Mouse (Mus musculus): ENCODE results near the gene Rbfox1. TPM values are rescaled to one million over a fixed set of nuclear protein-coding genes. Genes with fewer than 3 reads are reported as not detected.

The Rbfox1 gene
- polyA plus RNA-seq, 1 experiment from 2014 or later: 339 TPM

- Histone ChIP-seq H3K9ac (replicated peaks; ENCODE audit: low read depth, low read length) (no peak overlapping the region), H3K4me2 (ENCODE audit: low read depth, low read length) (no peak overlapping the region), H3K27ac (ENCODE audit: low read depth, low read length) (no peak overlapping the region), H3K36me3 (ENCODE audit: control insufficient read depth, insufficient read depth, low read length) (no peaks in the 10 kb centered on the region), H3K4me1 (ENCODE audit: control insufficient read depth, insufficient read depth, low read length) (no peaks in the 10 kb centered on the region), H3K27me3 (ENCODE audit: control insufficient read depth, insufficient read depth, low read length) (no peaks in the 10 kb centered on the region), H3K4me3 (ENCODE audit: low read depth, low read length) (no peak overlapping the region), H3K9me3 (ENCODE audit: control insufficient read depth, low read length) (no peaks in the 10 kb centered on the region)
- ATAC-seq (ENCODE audit: low read depth): no peak
- 92% methylated on average over 1 of the region's 1 CpGs for WGBS
Observed at GRCm38 (mm10) chr16:6062495-6062894, 177.3 kb downstream of the Rbfox1 start.

- H3K4me1 ChIP-seq (ENCODE audit: control insufficient read depth, insufficient read depth, low read length): no peaks in the 10 kb centered on the region
- H3K4me2 ChIP-seq (ENCODE audit: low read depth, low read length): no peak overlapping the region
- H3K9ac ChIP-seq (replicated peaks; ENCODE audit: low read depth, low read length): no peak overlapping the region
- H3K36me3 ChIP-seq (ENCODE audit: control insufficient read depth, insufficient read depth, low read length): no peaks in the 10 kb centered on the region
- WGBS: 87% methylated on average over 4 of the region's 4 CpGs
- H3K9me3 ChIP-seq (ENCODE audit: control insufficient read depth, low read length): no peaks in the 10 kb centered on the region
- no peak for ATAC-seq (ENCODE audit: low read depth)
- no peak overlapping the region for H3K4me3 ChIP-seq (ENCODE audit: low read depth, low read length)
- no peaks in the 10 kb centered on the region for H3K27me3 ChIP-seq (ENCODE audit: control insufficient read depth, insufficient read depth, low read length)
- H3K27ac ChIP-seq (ENCODE audit: low read depth, low read length): no peak overlapping the region
Observed at GRCm38 (mm10) chr16:6065481-6065880, 180.3 kb downstream of the Rbfox1 start.

GRCm38 (mm10) chr16:6075442-6076050, 190.4 kb downstream of the Rbfox1 start:
- 84% methylated on average over 10 of the region's 10 CpGs for WGBS
- H3K27me3 ChIP-seq (ENCODE audit: control insufficient read depth, insufficient read depth, low read length): no peaks in the 10 kb centered on the region
- H3K9ac ChIP-seq (replicated peaks; ENCODE audit: low read depth, low read length): no peak overlapping the region
- H3K9me3 ChIP-seq (ENCODE audit: control insufficient read depth, low read length): no peaks in the 10 kb centered on the region
- no peak overlapping the region for H3K4me2 ChIP-seq (ENCODE audit: low read depth, low read length)
- no peak overlapping the region for H3K27ac ChIP-seq (ENCODE audit: low read depth, low read length)
- no peak for ATAC-seq (ENCODE audit: low read depth)
- H3K36me3 ChIP-seq (ENCODE audit: control insufficient read depth, insufficient read depth, low read length): no peaks in the 10 kb centered on the region
- H3K4me3 ChIP-seq (ENCODE audit: low read depth, low read length): no peak overlapping the region
- H3K4me1 ChIP-seq (ENCODE audit: control insufficient read depth, insufficient read depth, low read length): no peaks in the 10 kb centered on the region

- Histone ChIP-seq H3K9ac (replicated peaks; ENCODE audit: low read depth, low read length) (no peak overlapping the region), H3K27ac (ENCODE audit: low read depth, low read length) (no peak overlapping the region), H3K4me1 (ENCODE audit: control insufficient read depth, insufficient read depth, low read length) (no peaks in the 10 kb centered on the region), H3K27me3 (ENCODE audit: control insufficient read depth, insufficient read depth, low read length) (no peaks in the 10 kb centered on the region), H3K4me2 (ENCODE audit: low read depth, low read length) (no peak overlapping the region), H3K4me3 (ENCODE audit: low read depth, low read length) (no peak overlapping the region), H3K9me3 (ENCODE audit: control insufficient read depth, low read length) (no peaks in the 10 kb centered on the region), H3K36me3 (ENCODE audit: control insufficient read depth, insufficient read depth, low read length) (no peaks in the 10 kb centered on the region)
- no peak for ATAC-seq (ENCODE audit: low read depth)
- 65% methylated on average over 4 of the region's 4 CpGs for WGBS
Observed at GRCm38 (mm10) chr16:6079017-6079416, 193.9 kb downstream of the Rbfox1 start.

- H3K9ac ChIP-seq (replicated peaks; ENCODE audit: low read depth, low read length): no peak overlapping the region
- no peaks in the 10 kb centered on the region for H3K9me3 ChIP-seq (ENCODE audit: control insufficient read depth, low read length)
- 65% methylated on average over 7 of the region's 7 CpGs for WGBS
- H3K27me3 ChIP-seq (ENCODE audit: control insufficient read depth, insufficient read depth, low read length): no peaks in the 10 kb centered on the region
- H3K36me3 ChIP-seq (ENCODE audit: control insufficient read depth, insufficient read depth, low read length): no peaks in the 10 kb centered on the region
- H3K4me1 ChIP-seq (ENCODE audit: control insufficient read depth, insufficient read depth, low read length): 0 out of 2 replicates have a peak, but pooled peaks cover 2% of the 10 kb centered on the region
- H3K4me2 ChIP-seq (ENCODE audit: low read depth, low read length): no peak overlapping the region
- no peak overlapping the region for H3K27ac ChIP-seq (ENCODE audit: low read depth, low read length)
- ATAC-seq (ENCODE audit: low read depth): no peak
- no peak overlapping the region for H3K4me3 ChIP-seq (ENCODE audit: low read depth, low read length)
Observed at GRCm38 (mm10) chr16:6084701-6085365, 199.7 kb downstream of the Rbfox1 start.

GRCm38 (mm10) chr16:6086200-6086599, 201.0 kb downstream of the Rbfox1 start:
- WGBS: 64% methylated on average over 3 of the region's 3 CpGs
- H3K4me1 ChIP-seq (ENCODE audit: control insufficient read depth, insufficient read depth, low read length): 0 out of 2 replicates have a peak, but pooled peaks cover 2% of the 10 kb centered on the region
- H3K4me2 ChIP-seq (ENCODE audit: low read depth, low read length): no peak overlapping the region
- H3K9ac ChIP-seq (replicated peaks; ENCODE audit: low read depth, low read length): no peak overlapping the region
- no peaks in the 10 kb centered on the region for H3K36me3 ChIP-seq (ENCODE audit: control insufficient read depth, insufficient read depth, low read length)
- H3K9me3 ChIP-seq (ENCODE audit: control insufficient read depth, low read length): no peaks in the 10 kb centered on the region
- no peak overlapping the region for H3K4me3 ChIP-seq (ENCODE audit: low read depth, low read length)
- H3K27ac ChIP-seq (ENCODE audit: low read depth, low read length): no peak overlapping the region
- no peak for ATAC-seq (ENCODE audit: low read depth)
- H3K27me3 ChIP-seq (ENCODE audit: control insufficient read depth, insufficient read depth, low read length): no peaks in the 10 kb centered on the region

GRCm38 (mm10) chr16:6091326-6092123, 206.4 kb downstream of the Rbfox1 start:
- no peak overlapping the region for H3K4me3 ChIP-seq (ENCODE audit: low read depth, low read length)
- no peaks in the 10 kb centered on the region for H3K4me1 ChIP-seq (ENCODE audit: control insufficient read depth, insufficient read depth, low read length)
- no peak for ATAC-seq (ENCODE audit: low read depth)
- no peak overlapping the region for H3K27ac ChIP-seq (ENCODE audit: low read depth, low read length)
- no peaks in the 10 kb centered on the region for H3K27me3 ChIP-seq (ENCODE audit: control insufficient read depth, insufficient read depth, low read length)
- H3K9ac ChIP-seq (replicated peaks; ENCODE audit: low read depth, low read length): no peak overlapping the region
- no peaks in the 10 kb centered on the region for H3K9me3 ChIP-seq (ENCODE audit: control insufficient read depth, low read length)
- H3K36me3 ChIP-seq (ENCODE audit: control insufficient read depth, insufficient read depth, low read length): no peaks in the 10 kb centered on the region
- WGBS: 89% methylated on average over 3 of the region's 3 CpGs
- H3K4me2 ChIP-seq (ENCODE audit: low read depth, low read length): no peak overlapping the region

- 88% methylated on average over 2 of the region's 2 CpGs for WGBS
- ATAC-seq (ENCODE audit: low read depth): no peak; the same call in 1 of the 2 replicates
- no peak overlapping the region for H3K27ac ChIP-seq (ENCODE audit: low read depth, low read length)
- no peaks in the 10 kb centered on the region for H3K36me3 ChIP-seq (ENCODE audit: control insufficient read depth, insufficient read depth, low read length)
- H3K4me2 ChIP-seq (ENCODE audit: low read depth, low read length): no peak overlapping the region
- no peaks in the 10 kb centered on the region for H3K27me3 ChIP-seq (ENCODE audit: control insufficient read depth, insufficient read depth, low read length)
- no peaks in the 10 kb centered on the region for H3K4me1 ChIP-seq (ENCODE audit: control insufficient read depth, insufficient read depth, low read length)
- no peaks in the 10 kb centered on the region for H3K9me3 ChIP-seq (ENCODE audit: control insufficient read depth, low read length)
- no peak overlapping the region for H3K9ac ChIP-seq (replicated peaks; ENCODE audit: low read depth, low read length)
- H3K4me3 ChIP-seq (ENCODE audit: low read depth, low read length): no peak overlapping the region
Observed at GRCm38 (mm10) chr16:6095604-6096372, 210.6 kb downstream of the Rbfox1 start.

Measured in neural tube, embryonic 14.5 days (tissue).